Mouse (Mus musculus) cerebellum, postnatal 14 days (tissue): ENCODE measurements around the gene Pip4k2b.

Experiments
- DNase-seq, 2 experiments: peaks; one replicate each; pipeline ENCODE4 v3.0.0; 2021; ENCODE audit warnings: mixed read lengths in 2 of 2

Pip4k2b gene

DNA sequence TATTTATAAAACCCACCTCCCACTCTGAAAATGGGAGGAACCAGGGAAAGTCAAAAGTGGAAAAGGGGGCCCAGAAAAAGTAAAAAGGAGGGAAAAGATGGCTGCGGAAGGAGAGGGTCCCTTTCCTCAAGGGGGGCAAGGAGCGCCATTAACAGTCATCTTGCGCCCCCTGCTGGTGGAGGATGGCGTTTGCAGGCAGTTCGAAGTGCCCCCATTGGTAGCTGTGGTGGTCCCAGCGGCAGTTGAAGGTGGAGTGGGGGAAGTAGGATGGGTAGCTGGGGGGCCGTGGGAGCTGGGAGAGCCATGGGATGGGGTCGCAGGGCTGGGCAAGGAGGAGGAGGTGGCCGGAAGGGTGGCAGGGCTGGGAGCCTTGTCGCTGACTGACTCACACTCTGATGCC is 54.6 kb downstream of the Pip4k2b start:
- DNase-seq, result peak; percentile 81 to 89

DNA sequence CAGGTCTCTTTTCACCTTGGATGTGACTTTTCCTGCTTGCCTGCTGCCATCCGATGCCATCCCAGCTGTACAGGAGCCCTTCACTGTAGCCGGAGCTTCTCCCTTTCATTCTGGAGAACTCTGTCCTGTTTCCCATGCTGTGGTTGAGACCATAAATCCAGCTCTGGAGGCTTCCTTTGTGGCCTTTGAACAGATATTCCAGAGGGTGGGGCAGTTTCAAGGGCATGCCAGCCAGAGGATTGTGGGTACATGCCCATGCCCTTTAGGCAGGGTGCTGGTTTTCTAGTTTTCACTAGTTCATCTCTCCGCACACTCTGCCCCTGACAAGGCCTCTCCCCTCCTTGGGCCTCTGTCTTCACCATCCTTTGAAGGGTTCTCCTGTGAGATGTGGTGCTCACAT is 57.4 kb downstream of the Pip4k2b start:
- DNase-seq, result no peak

DNA sequence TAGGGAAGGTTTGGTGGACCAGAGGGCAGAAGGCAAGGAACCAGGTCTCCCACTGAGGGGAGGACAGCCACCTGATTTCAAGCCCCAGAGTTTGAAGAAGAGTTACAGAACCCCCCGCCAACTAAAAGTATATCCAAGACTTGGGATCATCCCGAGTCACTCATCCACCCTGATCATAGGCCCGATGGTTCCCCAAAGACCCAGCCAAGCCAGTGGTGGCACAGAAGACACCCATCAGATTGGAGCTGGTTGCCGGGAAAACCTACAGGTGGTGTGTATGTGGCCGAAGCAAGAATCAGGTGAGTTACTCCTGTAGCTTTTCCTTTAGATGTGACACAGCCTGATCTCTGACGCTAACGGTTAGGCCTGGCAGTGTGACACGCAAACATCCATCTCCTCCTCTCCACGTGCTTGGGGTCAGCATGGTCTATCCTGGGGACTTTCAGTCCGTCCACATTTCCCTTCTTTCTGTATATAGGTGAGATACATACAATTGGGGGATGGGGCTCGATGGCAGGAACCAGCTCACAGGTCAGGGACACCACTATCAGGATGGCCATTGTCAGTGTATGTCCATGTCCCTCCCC is 58.1 kb downstream of the Pip4k2b start:
- DNase-seq, result no peak

DNA sequence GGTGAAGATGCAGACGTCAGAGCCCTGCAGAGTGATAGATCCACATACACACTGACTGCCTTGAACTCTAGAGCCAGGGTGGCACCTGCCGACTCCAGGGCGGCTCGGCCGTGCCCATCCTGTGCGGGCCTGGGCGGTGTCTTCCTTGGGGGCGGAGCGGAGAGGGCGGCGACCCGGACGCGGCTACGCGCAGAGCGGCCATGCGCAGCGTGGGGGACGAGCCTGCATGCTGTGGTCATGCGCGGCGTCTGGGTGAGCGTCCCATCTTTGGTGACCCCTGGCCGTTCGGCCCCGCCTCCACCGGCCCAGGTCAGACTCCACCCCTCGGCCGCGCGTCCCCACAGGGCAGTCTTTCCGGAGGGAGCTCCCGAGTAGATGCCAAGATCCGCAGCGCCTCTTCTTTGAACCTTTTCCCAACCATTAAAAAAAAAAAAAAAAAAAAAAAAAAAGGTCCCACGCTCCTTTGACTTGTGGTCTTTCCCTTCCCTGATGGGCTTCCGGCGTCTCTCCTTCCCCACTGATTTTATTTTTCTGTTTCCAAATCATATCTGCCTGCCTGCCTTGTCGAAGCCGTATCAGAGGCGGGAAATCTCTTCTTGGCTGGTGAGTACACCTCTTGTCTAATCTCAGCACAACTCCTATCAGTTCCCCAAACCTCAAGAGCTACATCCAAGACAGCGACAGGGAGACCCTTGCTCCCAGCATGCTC is 58.7 kb downstream of the Pip4k2b start, which contains the start of gene Cisd3:
Gene Cisd3, plus strand, starts transcription at position 214 of the 709 bp plus-strand sequence.
- DNase-seq, result peak; percentile 80 to 91

DNA sequence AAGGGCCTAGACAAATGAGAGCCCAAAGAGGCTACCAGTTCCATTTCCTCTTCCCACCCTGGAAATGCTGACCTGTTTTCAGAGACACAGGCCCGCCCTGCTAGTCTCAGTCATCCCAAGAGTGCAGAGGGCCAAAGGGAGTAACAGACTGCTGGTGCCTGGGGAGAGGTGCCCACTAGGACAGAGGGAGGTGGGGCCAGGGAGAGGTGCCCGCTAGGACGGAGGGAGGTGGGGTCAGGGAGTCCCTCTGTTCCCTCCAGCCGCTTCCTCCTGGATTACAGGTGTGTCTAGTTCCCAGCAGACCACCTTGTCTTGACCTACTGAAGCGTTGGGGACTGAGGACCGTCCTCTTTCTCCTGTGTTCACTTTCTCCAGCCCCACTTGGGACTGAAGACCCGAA is 59.7 kb downstream of the Pip4k2b start:
- no peak for DNase-seq

DNA sequence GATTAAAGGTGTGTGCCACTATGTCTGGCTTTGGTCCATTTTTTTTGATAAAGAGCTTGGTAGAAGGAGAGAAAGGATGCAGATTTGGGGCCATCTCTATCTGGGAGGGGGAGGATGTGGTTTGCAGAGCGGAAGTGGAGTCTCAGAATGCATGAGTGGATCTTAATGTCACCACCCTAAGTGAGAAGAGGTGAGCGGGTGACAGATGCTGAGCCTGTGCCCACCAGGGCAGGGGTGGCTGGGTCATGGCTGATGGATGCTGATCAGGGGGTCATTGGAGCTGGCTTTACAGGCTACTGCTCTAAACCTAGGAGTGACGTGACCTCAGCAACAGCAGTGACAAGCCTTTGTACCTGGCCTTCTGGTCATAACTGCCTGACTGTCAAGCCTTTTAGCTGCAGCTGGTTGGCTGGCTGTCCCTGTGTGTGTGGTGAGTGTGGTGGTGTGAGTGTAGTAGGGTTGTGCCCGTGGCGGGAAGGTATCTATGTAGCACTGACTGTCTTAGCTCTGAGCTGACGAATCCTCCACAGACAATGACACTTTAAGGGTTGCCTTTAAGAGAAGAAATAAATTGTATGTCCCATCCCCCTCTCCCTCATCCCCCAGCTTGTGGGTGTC is 60.3 kb downstream of the Pip4k2b start:
- DNase-seq, result no peak

DNA sequence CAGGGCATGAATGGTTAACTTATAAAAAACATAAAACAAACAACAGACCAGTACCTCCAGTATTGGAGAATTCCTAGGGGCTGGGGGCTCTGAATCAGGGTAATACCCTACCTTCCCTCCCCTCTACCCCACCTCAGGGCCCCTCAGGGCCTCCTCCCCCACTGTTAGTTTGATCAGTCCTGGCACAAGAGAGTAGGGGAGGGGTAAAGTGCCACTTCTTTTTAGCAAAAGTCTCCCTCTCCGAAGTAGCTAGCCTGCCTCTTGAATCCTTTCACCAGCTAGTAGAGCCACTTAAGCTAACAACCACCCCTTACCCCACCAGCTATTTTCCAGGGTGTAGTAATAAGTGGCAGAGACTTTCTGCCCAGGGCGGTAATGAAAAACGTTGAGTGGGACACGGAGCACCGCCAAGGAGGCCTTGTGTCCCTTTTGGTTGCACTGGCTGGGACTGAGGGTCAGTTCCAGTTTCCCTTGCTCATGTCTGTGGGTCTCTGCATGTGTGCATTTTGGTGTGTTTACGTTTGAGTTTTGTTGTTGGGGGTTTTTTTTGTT is 61.9 kb downstream of the Pip4k2b start:
- no peak for DNase-seq

DNA sequence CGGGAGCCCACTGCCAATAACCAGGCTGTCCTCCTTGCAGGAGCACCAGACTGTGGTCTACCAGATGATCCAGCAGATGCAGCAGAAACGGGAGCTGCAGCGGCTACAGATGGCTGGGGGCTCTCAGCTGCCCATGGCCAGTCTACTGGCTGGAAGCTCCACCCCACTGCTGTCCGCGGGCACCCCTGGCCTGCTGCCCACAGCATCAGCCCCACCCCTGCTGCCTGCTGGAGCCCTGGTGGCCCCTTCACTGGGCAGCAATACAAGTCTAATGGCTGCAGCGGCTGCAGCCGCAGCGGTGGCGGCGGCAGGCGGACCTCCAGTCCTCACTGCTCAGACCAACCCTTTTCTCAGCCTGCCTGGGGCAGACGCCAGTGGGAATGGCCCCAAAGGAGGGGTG is 64.1 kb downstream of the Pip4k2b start:
- DNase-seq, result peak; percentile 57 to 62

DNA sequence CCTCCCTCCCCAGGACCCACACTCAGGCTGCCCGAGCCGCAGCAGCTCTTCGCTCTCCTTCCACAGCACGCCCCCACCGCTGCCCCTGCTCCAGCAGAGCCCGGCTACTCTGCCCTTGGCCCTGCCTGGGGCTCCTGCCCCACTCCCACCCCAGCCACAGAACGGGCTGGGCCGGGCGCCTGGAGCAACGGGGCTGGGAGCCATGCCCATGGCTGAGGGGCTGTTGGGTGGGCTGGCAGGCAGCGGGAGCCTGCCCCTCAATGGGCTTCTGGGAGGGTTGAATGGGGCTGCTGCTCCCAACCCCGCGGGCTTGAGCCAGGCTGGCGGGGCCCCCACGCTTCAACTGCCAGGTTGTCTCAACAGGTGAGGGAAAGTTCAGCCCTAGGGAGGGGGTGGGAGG is 66.2 kb downstream of the Pip4k2b start:
- DNase-seq, result no peak

DNA sequence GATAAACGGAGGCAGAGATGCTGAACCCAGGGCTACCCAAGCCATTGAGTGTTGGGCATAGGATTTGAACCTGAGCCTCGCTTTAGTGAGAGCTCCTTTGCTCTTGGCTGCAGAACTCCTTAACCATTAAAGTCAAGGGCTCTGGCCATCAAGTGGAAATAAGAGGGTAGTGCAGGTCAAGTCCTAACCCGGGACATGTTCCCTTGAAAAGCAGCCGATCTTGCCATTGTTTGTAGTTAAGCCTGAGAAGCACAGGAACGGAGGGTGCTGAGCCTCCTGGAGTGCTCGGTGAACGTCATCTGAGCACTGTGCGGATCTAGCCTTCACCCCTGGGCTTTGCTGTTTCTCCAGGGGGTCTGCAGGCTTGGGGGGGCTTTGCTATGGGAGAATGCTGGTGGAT is 66.7 kb downstream of the Pip4k2b start:
- DNase-seq, result no peak

DNA sequence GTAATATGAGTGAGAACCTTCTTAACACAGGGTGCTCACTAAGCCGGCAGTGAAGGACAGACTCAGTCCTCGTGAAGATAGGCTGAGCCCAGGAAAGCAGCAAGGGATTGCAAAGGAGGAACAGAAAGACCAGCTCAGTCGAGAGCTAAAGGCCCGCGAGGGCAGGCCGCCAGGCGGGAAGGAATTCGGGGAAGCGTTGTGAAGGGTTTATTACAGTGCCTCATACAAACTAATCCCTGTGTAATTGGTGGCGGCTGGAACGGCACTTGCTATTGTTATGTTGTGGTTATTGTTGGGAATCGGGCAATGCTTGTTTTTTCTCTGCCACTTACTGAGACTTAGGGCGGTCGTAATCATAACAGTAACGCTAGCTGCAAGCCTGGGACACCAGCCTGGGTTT is 67.1 kb downstream of the Pip4k2b start:
- no peak for DNase-seq

DNA sequence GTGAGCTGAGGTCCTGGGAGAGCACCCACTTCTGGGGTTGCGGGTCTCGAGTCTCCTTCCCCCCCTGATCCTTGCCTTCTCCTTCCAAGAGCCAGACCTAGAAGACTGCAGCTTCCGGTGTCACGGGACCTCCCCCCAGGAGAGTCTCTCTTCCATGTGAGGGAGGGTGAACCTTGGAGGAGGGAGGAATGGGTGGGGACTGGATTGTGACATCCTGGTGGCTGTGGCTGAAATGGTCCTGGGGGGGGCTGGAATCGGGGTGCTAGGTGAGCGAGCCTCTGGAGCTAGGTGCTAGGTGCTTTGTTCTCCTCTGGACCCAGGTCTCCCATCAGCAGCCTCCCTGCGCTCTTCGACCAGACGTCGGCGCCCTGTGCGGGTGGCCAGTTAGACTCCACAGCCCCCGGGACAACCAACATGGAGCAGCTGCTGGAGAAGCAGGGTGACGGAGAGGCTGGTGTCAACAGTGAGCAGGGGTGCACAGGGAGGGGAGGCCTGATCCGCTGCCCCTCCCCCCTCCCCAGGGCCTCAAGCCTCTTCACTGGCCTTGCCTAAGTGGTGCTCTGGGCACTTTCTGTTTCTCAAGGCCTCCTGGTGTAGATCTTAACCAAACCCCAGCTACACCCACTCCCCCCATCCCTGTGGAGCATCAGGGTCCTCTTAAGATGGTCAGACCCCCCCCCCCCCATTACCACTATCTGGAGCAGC is 68.3 kb downstream of the Pip4k2b start:
- no peak for DNase-seq

DNA sequence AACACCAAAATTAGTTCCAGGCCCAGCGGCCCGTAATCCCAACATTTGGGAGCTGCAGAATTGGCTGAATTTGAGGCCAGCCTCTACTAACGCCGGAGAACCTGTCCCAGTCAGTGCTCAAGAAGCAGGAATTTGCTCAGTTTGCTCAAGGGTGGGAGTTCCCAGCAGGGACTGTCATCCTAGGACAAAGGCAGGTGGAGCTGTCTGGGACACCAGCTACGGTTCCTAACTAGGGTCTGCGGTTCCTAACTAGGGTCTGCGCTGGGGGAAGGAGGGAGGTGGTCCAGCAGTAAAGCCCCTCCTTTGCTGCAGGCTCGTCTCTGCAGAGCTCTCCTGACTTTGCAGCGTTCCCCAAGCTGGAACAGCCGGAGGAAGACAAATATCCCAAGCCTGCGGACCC is 71.4 kb downstream of the Pip4k2b start:
- no peak for DNase-seq

DNA sequence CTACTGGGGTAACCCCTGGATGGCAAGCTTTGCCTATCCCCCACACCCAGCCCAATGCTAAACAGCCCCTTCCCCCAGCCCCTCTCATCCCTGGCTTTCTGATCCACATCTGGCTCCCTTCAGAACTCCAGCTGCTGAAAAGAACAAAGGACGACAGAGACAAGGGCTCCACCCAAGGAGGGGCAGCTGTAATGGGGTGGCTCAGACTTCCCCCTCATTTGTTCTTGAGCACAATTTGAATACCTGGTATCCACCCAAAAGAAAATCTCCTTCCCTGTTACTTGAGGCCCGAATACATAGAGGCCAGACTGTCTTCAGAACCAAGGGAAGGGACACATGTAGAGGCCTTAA is 73.4 kb downstream of the Pip4k2b start:
- DNase-seq, result no peak

DNA sequence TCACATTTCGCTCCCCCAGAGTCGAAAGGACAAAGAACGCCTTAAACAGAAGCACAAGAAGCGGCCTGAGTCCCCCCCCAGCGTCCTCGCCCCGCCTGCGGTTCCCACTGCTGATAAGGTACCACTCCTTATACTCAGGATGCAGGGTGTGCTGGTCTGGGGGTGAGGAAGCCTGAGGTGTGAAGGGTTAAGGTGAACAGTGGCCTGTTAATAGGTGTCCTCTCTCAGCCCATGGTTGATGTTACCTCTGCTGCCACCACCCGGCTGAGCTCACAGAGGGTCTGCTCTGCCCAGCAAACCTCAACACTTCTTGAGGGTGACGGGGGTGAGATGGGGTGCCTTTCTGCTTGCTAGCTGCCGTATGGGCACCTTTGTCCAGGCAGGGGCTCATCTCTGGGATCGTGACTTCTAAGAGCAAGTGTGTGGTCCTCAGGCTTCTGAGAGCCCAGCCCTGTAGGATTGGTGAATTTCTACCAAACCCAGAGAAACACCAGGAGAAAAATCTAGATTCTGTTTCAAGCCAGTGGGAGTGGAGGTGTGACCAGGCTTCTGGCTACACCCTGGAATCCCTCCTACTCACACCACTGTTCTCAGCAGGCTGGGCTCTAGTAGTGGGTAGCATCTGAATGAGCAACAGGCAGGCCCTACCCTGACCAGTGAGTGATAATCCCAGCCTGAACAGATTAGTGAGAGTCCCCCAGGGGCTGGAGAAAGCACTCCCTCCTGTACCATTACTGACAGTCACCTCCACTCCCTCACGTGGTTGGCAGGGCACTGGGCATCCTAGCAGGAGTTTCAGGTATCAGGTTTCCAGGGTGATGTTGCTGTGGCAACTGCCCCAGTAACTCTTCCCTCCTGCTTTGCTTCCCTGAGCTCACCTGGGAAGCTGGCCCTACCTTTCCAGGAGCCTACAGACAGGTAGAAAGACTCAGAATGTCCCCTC is 74.0 kb downstream of the Pip4k2b start:
- DNase-seq, result peak; percentile 43 to 60

DNA sequence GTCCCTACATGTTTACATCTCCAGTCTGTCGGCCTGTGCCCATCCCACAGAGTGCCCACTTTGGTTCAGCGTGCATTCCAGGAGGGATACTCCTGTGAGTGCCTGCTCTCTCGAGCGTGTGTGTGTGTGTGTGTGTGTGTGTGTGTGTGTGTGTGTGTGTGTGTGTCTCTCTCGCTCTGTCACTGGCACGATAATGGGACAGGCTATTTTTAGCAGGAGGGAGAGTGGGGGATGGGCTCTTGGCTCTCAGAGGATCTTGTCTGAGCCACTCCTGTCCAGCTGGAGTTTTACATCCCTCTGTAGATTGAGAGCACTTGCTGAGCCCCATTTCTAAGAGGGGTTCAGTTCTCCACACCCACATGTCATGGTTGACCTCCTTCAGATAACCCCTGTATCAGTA is 74.7 kb downstream of the Pip4k2b start:
- DNase-seq, result peak; percentile 86 to 96

DNA sequence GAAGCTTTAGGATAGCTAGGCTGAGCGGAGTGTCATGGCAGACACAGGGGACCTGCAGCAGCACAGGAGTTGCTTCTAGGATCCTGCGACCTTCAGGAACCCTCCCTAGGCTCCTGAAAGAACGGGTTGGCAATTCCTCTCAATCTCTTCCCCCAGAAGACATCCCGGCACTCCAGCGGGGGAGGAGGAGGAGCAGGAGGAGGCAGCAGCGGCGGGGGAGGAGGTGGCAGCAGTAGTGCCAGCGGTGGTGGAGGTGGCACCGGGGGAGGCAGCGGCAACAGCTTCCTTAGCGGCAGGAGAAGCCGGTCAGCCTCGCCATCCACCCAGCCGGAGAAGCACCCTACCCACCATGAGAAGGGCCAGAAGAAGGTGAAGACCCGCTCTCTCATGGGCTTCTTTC is 75.2 kb downstream of the Pip4k2b start:
- DNase-seq, result no peak

DNA sequence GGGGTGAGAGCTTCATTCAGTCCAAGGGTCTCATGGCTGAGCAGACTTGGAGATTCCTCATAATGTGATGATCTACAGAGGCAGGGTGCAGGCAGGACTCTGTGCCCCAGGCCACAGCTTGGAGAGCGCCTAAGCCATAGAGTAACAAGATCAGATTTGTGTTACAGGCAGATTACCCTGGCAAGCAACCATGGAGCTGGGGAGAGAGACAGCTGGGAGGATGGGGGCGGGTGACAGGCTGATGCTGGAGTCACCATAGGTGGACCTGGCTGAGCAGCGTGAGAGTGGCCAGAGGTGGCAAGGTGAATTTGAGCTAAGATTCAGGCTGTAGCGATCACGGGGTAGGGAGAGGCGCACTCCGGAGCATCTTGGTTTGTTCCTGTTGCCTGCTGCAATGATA is 76.3 kb downstream of the Pip4k2b start:
- DNase-seq, result no peak

DNA sequence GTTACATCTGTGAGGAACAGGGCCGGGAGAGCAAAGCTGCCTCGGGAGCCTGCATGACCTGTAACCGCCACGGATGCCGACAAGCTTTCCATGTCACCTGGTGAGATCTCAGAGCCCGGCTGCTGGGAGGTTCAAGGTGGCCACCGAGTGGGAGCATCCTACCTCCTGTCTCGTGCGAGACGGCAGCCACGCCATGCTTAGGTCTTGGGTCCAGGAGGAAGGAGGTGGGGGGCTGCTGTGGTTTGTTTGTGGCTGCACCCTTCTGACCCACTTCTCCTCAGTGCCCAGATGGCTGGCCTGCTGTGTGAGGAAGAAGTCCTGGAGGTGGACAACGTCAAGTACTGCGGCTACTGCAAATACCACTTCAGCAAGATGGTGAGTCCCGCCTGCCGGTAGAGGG is 77.7 kb downstream of the Pip4k2b start:
- no peak for DNase-seq

DNA sequence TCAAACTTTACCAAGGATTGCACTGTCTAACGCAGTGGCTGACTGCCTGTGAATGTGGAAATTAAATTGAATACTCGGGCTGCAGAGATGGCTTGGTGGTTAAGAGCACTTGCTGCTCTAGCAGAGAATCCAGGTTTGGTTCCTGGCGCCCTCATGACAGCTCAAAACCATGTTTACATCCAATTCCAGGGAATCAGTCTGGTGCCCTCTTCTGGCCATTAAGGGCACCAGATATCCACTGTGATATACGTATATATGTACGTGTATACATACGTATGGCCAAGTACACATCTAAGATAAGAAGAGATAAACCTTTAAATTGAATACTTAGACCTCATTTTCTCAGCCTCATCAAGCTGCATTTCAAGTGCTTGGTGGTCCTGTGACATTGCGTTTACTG is 78.3 kb downstream of the Pip4k2b start:
- DNase-seq, result no peak

DNA sequence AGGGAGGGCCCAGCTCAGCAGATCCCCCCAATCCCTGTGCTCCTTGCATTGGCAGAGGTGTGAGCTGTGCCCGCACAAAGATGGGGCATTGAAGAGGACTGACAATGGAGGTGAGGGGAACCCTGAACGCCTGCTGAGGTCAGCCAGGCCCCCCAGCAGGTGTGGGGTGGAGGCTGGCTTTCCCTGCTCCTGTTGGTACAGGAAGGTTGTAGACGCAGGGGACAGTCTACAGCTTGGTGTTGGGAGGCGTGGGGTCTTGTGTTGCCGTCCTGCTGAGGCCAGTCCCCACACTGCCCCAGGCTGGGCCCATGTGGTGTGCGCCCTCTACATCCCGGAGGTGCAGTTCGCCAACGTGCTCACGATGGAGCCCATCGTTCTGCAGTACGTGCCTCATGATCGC is 79.1 kb downstream of the Pip4k2b start:
- no peak for DNase-seq
